Mouse (Mus musculus): ENCODE data around the gene Olfr111. TPM values are rescaled to one million over a fixed set of nuclear protein-coding genes. Genes with fewer than 3 reads are reported as not detected.

Olfr111 gene
- 0.11 TPM in 1 of 2 replicates, not detected in the other for polyA plus RNA-seq (2021; fragmentation: Nextera tagmentation)
- long read RNA-seq, experiment 1, partial matches to known transcripts = 0 of 2 reads
- long read RNA-seq, experiment 1, other reads (novel, unspliced or antisense) = 2 of 2 reads
- long read RNA-seq, experiment 2 = 0 reads

DNA sequence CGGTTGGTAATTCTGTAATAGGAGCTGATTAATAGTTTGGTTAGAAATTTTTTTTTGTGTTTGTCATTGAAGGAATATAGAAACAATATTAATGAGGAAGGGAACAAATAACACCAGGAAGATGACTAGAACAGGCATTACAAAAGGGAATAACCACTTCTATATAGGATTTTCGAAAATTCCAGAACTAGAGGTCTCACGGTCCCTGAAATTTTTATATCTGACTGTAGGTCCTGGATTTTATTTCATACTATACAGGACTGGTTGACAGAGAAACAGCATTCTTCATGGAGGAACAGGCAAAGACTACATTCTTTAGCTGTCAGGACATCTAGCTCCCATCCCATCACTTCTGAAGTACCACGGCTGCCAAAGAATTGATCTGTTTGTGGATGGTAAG is at the start of gene Olfr111:
Gene Olfr111, plus strand, starts transcription at position 301 of the 400 bp plus-strand sequence.

DNA sequence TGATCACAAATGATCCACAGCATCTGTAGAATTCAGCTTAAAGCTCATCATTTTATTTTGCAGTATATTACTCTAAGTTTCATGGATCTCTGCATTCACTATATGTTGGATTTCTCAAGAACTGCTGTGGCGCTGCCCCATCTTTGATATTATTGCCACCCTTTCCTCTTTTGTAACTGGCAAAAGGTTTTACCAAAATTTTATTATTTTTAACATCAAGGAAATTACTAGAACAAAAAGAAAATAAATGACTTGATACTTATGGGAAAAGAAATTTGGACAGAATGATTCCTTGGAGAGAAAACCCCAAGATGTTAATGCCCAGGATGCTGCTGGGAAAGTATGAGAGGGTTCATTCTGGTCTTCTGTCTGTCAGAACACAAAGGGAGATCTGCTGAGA is 49.2 kb upstream of the Olfr111 start, which contains the start of gene Olfr109:
Gene Olfr109, plus strand, starts transcription at position 301 of the 400 bp plus-strand sequence.

DNA sequence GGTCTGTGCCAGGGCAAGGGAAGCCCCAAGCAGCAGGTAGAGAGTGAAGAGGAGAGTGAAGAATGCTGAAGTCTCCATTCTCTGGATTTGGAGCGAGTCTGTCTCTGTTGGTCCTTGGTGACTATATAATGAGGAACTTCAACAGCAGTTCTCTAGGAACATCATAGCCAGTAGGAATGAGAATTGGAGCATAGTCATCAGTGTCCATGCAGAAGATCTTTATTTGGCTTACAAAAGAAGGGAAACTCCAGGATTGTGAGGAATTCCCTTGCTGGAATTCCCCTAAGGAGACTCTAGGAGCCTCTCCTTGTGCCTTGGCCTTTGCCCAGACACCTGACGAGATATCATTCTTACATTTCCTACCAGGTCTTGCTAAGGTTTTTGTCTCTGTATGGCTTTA is 24.4 kb upstream of the Olfr111 start, which contains the start of gene H2-M2:
Gene H2-M2, minus strand, starts transcription at position 101 of the 400 bp plus-strand sequence.

DNA sequence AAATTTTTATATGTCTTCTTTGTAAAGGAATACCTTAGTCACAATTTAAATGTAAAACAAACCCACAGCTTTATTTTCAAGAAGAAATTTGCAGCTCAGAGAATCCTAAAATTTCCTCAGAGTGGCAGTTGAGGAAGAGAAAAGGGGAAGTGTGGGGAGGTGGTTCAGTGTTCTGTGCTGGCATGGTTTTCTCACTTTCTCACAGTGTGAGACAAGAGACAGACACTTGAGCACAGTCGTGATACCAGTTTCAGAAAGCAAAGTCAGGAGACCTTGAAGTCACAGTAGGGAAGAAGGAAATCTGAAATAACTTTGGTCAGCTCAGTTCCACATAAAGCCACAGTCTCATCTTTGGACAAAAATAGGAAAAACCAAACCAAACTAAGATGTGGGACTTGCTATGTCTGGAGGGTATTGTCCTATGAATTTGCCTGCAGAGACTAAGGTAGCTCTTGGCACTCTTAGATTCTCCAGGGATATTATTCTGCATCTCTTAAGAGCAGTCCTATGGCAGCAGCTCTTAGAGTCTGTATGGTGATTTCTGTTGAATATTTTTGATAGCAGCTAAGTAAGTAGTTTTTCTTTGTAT is 15.8 kb upstream of the Olfr111 start, which contains the start of gene Olfr110:
Gene Olfr110, plus strand, starts transcription at position 539 of the 589 bp plus-strand sequence.

DNA sequence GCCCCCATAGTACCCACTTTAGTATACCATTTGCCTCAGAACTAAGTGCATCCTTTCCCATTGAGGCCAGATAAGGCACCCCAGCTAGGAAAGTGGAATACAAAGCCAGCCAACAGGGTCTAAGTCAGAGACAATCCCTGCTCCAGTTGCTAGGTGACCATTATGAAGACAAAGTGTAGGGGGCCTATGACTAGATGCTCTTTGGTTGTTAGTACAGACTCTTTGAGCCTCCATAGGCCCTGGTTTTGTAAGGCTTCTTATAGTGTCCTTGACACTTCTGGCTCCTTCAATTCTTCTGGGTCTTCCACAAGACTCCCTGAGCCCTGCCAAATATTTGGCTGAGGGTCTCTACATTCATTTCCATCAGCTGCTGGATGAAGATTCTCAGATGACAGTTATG is 61.5 kb downstream of the Olfr111 start, which contains the start of gene Olfr112:
Gene Olfr112, minus strand, starts transcription at position 101 of the 400 bp plus-strand sequence.

DNA sequence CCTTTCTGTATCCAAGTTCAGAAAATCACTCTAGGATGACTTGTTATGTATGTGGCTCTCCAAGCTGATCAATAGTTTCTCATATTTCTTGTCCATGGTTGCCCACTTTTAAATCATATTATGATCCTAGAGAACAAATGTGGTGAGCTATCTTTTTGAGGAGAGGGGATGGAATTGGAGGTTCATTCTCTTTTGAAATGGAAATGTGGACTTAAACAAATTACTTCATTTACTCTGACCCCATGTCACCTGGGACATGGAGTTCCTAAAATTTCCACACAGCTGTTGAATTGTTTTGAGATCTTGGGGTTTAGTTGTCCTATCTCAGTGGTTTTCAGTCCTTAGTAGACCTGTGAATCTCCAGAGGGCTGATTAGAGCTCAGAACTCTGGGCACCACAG is 69.7 kb downstream of the Olfr111 start, which contains the start of gene Olfr113:
Gene Olfr113, minus strand, starts transcription at position 101 of the 400 bp plus-strand sequence.

Other genes with a start within 250 kb of the Olfr111 start
- gene Olfr98, start 244.3 kb upstream of the Olfr111 start, polyA plus RNA-seq (2021; fragmentation: Nextera tagmentation) = not detected in 2 replicates
- gene H2-M3, start 237.8 kb upstream of the Olfr111 start, polyA plus RNA-seq (2021; fragmentation: Nextera tagmentation) = 4.9 and 5.0 TPM in 2 replicates
- not detected in 2 replicates for gene Olfr99, start 224.6 kb upstream of the Olfr111 start, polyA plus RNA-seq (2021; fragmentation: Nextera tagmentation)
- gene Olfr101, start 203.7 kb upstream of the Olfr111 start, polyA plus RNA-seq (2021; fragmentation: Nextera tagmentation) = not detected in 2 replicates
- not detected in 2 replicates for gene Olfr102, start 191.0 kb upstream of the Olfr111 start, polyA plus RNA-seq (2021; fragmentation: Nextera tagmentation)
- gene Olfr103, start 168.3 kb upstream of the Olfr111 start, polyA plus RNA-seq (2021; fragmentation: Nextera tagmentation) = not detected in 2 replicates
- not detected in 2 replicates for gene Olfr104-ps, start 148.4 kb upstream of the Olfr111 start, polyA plus RNA-seq (2021; fragmentation: Nextera tagmentation)
- not detected in 2 replicates for gene Olfr105-ps, start 129.0 kb upstream of the Olfr111 start, polyA plus RNA-seq (2021; fragmentation: Nextera tagmentation)
- gene Olfr106-ps, start 117.6 kb upstream of the Olfr111 start, polyA plus RNA-seq (2021; fragmentation: Nextera tagmentation) = not detected in 2 replicates
- not detected in 2 replicates for gene Olfr107, start 108.8 kb upstream of the Olfr111 start, polyA plus RNA-seq (2021; fragmentation: Nextera tagmentation)
- gene Olfr108, start 62.5 kb upstream of the Olfr111 start, polyA plus RNA-seq (2021; fragmentation: Nextera tagmentation) = not detected in 2 replicates
- not detected in 2 replicates for gene Olfr109, start 49.1 kb upstream of the Olfr111 start, polyA plus RNA-seq (2021; fragmentation: Nextera tagmentation)
- gene H2-M2, start 24.5 kb upstream of the Olfr111 start, polyA plus RNA-seq (2021; fragmentation: Nextera tagmentation) = not detected in 2 replicates
- not detected in 2 replicates for gene Olfr110, start 15.6 kb upstream of the Olfr111 start, polyA plus RNA-seq (2021; fragmentation: Nextera tagmentation)
- not detected in 2 replicates for gene Olfr112, start 61.4 kb downstream of the Olfr111 start, polyA plus RNA-seq (2021; fragmentation: Nextera tagmentation)
- gene Olfr113, start 69.6 kb downstream of the Olfr111 start, polyA plus RNA-seq (2021; fragmentation: Nextera tagmentation) = not detected in 2 replicates
- not detected in 2 replicates for gene Olfr114, start 84.7 kb downstream of the Olfr111 start, polyA plus RNA-seq (2021; fragmentation: Nextera tagmentation)
- not detected in 2 replicates for gene Olfr115, start 119.1 kb downstream of the Olfr111 start, polyA plus RNA-seq (2021; fragmentation: Nextera tagmentation)
- not detected in 2 replicates for gene Olfr116, start 119.2 kb downstream of the Olfr111 start, polyA plus RNA-seq (2021; fragmentation: Nextera tagmentation)
- gene Olfr117, start 155.8 kb downstream of the Olfr111 start, polyA plus RNA-seq (2021; fragmentation: Nextera tagmentation) = not detected in 2 replicates
- gene Olfr118, start 159.0 kb downstream of the Olfr111 start, polyA plus RNA-seq (2021; fragmentation: Nextera tagmentation) = not detected in 2 replicates
- gene Olfr119, start 188.5 kb downstream of the Olfr111 start, polyA plus RNA-seq (2021; fragmentation: Nextera tagmentation) = not detected in 2 replicates
- not detected in 2 replicates for gene Olfr120, start 213.8 kb downstream of the Olfr111 start, polyA plus RNA-seq (2021; fragmentation: Nextera tagmentation)
- not detected in 2 replicates for gene Olfr121, start 240.8 kb downstream of the Olfr111 start, polyA plus RNA-seq (2021; fragmentation: Nextera tagmentation)